Mouse (Mus musculus): Measurements from ENCODE around the gene Aldh4a1. TPM values are rescaled to one million over a fixed set of nuclear protein-coding genes. Genes with fewer than 3 reads are reported as not detected.

Aldh4a1 gene
- total RNA-seq, 2 experiments from 2014 or later: 84.7 to 90.8 TPM

- DNase-seq: no peak
Measured at GRCm38 (mm10) chr4:139619765-139620164, 2.9 kb upstream of the Aldh4a1 start.

- DNase-seq: no peak
Measured at GRCm38 (mm10) chr4:139623434-139624115, 909 bp downstream of the Aldh4a1 start.

GRCm38 (mm10) chr4:139624116-139624489 lies 1.4 kb downstream of the Aldh4a1 start:
- DNase-seq: no peak

GRCm38 (mm10) chr4:139624706-139625105 lies 2.0 kb downstream of the Aldh4a1 start:
- DNase-seq: peak in 1 of 2 experiments; percentile 29

- no peak for DNase-seq
Measured at GRCm38 (mm10) chr4:139627361-139627760, 4.7 kb downstream of the Aldh4a1 start.

- DNase-seq: no peak
Measured at GRCm38 (mm10) chr4:139630171-139630570, 7.5 kb downstream of the Aldh4a1 start.

GRCm38 (mm10) chr4:139631141-139631540 lies 8.5 kb downstream of the Aldh4a1 start:
- DNase-seq: peak in 1 of 2 experiments; percentile 42

GRCm38 (mm10) chr4:139631569-139632253 lies 9.0 kb downstream of the Aldh4a1 start:
- DNase-seq: no peak

- no peak for DNase-seq
Measured at GRCm38 (mm10) chr4:139632254-139632580, 9.6 kb downstream of the Aldh4a1 start.

- DNase-seq: peak; percentile 51 to 90
Measured at GRCm38 (mm10) chr4:139636373-139636772, 13.7 kb downstream of the Aldh4a1 start.

GRCm38 (mm10) chr4:139637847-139638246 lies 15.2 kb downstream of the Aldh4a1 start:
- no peak for DNase-seq

GRCm38 (mm10) chr4:139638356-139638755 lies 15.7 kb downstream of the Aldh4a1 start:
- DNase-seq: no peak

GRCm38 (mm10) chr4:139639801-139640200 lies 17.1 kb downstream of the Aldh4a1 start:
- DNase-seq: no peak

GRCm38 (mm10) chr4:139640333-139640732 lies 17.7 kb downstream of the Aldh4a1 start:
- DNase-seq: no peak

GRCm38 (mm10) chr4:139640775-139641174 lies 18.1 kb downstream of the Aldh4a1 start:
- DNase-seq: no peak

GRCm38 (mm10) chr4:139641829-139642425 lies 19.3 kb downstream of the Aldh4a1 start:
- DNase-seq: no peak

- peak; percentile 46 to 85 for DNase-seq
Measured at GRCm38 (mm10) chr4:139643972-139644371, 21.3 kb downstream of the Aldh4a1 start.

- no peak for DNase-seq
Measured at GRCm38 (mm10) chr4:139646916-139647315, 24.2 kb downstream of the Aldh4a1 start.

GRCm38 (mm10) chr4:139650086-139650743 lies 27.5 kb downstream of the Aldh4a1 start:
- DNase-seq: no peak

- no peak for DNase-seq
Measured at GRCm38 (mm10) chr4:139650907-139651306, 28.2 kb downstream of the Aldh4a1 start.

GRCm38 (mm10) chr4:139653238-139653637 lies 30.6 kb downstream of the Aldh4a1 start, which contains the start of gene Tas1r2:
TSS of gene Tas1r2 (plus strand) at chr4:139653538.
- no peak for DNase-seq

GRCm38 (mm10) chr4:139661897-139662296 lies 39.2 kb downstream of the Aldh4a1 start:
- no peak for DNase-seq

GRCm38 (mm10) chr4:139667632-139668031 lies 45.0 kb downstream of the Aldh4a1 start:
- DNase-seq: no peak

Data from heart, adult 18-20 months (tissue).